Mouse (Mus musculus) bone marrow, adult 2 months (tissue): ENCODE data around the gene Trappc2. TPM values are rescaled to one million over a fixed set of nuclear protein-coding genes. Genes with fewer than 3 reads are reported as not detected.

Experiments used
- H3K27ac ChIP-seq: fragments of 200-500 bp; 2 replicates; pipeline ENCODE4 v1.5.1; 2012; ENCODE audit warnings: low read depth, mild to moderate bottlenecking, control low read depth, inconsistent platforms, low read length; ENCODE audit not compliant: control insufficient read depth, poor library complexity, insufficient read depth
- H3K4me1 ChIP-seq: fragments of 200-500 bp; 2 replicates; pipeline ENCODE4 v1.6.1; 2011; ENCODE audit warnings: low read length; ENCODE audit not compliant: control insufficient read depth, insufficient read depth
- H3K4me3 ChIP-seq: fragments of 200-500 bp; replicated peaks from 2 replicates; pipeline ENCODE3; 2011; ENCODE audit warnings: mild to moderate bottlenecking, low read depth, low read length, control low read depth; ENCODE audit not compliant: control insufficient read depth
- CTCF ChIP-seq: fragments of 200-500 bp; IDR thresholded peaks from 2 replicates; pipeline ENCODE4 v1.5.1; 2011; ENCODE audit warnings: low read length, control low read depth; ENCODE audit not compliant: control insufficient read depth, insufficient read depth
- POLR2A ChIP-seq: fragments of 200-500 bp; IDR thresholded peaks from 2 replicates; pipeline ENCODE4 v1.6.1; 2011; ENCODE audit warnings: low read depth, mild to moderate bottlenecking, control low read depth, low read length, borderline replicate concordance; ENCODE audit not compliant: control insufficient read depth
- WGBS: fragments of 180-500 bp; shearing (Covaris S2); methylation state at CpG from one replicate; pipeline ENCODE4 v1.1.7; 2018; 5-methylcytosine and 5-hydroxymethylcytosine counted together
- polyA plus RNA-seq: library from polyadenylated mRNA; stranded (reverse); fragments of >200 nt; gene quantifications from 2 replicates; pipeline ENCODE4 v1.2.4, GENCODE M21; 2011; ENCODE audit warnings: low replicate concordance; ENCODE audit not compliant: missing spikeins, insufficient read depth, insufficient read length

The Trappc2 gene
- polyA plus RNA-seq, 1 experiment, result 7.6 TPM

DNA sequence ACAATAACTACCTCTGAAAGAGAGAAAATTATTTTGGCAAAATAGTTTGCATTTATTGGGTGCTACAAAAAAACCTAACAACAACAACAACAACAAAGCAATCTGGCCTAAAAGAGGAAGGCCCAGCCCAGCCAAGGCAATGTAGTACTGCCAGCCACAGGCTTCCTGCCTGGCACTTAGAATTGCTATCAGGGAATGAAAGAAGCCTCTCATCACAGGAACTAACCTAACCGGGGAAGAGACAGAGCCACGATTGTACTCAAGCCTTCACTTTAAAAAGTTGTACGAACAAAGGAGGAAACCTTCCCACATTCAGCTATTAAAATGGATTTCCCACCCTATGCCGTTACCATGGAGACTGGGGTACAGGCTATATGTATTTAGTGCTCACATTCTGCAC lies 57.4 kb downstream of the Trappc2 start:
- Histone ChIP-seq H3K4me1 (no peaks in the 10 kb centered on the region; the same call in 1 of the 2 replicates), H3K4me3 (no peak overlapping the region), H3K27ac (no peak overlapping the region)
- TF ChIP-seq POLR2A (no peak), CTCF (no peak)
- 29% methylated on average over 4 of the region's 4 CpGs for WGBS

- TF ChIP-seq CTCF, result no peak
- TF ChIP-seq POLR2A, result no peak
- Histone ChIP-seq H3K27ac (no peak overlapping the region), H3K4me3 (no peak overlapping the region), H3K4me1 (no peaks in the 10 kb centered on the region; the same call in 1 of the 2 replicates)
- 54% methylated on average over 1 of the region's 1 CpGs for WGBS
Observed at GRCm38 (mm10) chrX:166499496-166500190, 59.3 kb downstream of the Trappc2 start.

Other genes with a start within 250 kb of the Trappc2 start
- 1.5 and 5.7 TPM in 2 replicates for gene Gpm6b, start 201.7 kb upstream of the Trappc2 start, polyA plus RNA-seq
- 6.2 and 6.6 TPM in 2 replicates for gene Ofd1, start 130 bp downstream of the Trappc2 start, polyA plus RNA-seq
- gene Rab9, start 39.3 kb downstream of the Trappc2 start, polyA plus RNA-seq, result 14.2 and 26.0 TPM in 2 replicates
- 1.5 and 2.0 TPM in 2 replicates for gene Tceanc, start 78.0 kb downstream of the Trappc2 start, polyA plus RNA-seq
- 1.1 and 1.5 TPM in 2 replicates for gene Egfl6, start 145.1 kb downstream of the Trappc2 start, polyA plus RNA-seq